Mouse (Mus musculus) bone marrow, adult 2 months (tissue): ENCODE data around the gene Sik3.

Experiments
- CTCF ChIP-seq: fragments of 200-500 bp; IDR thresholded peaks from 2 replicates; pipeline ENCODE4 v1.5.1; 2011; ENCODE audit warnings: low read length, control low read depth; ENCODE audit not compliant: control insufficient read depth, insufficient read depth
- POLR2A ChIP-seq: fragments of 200-500 bp; IDR thresholded peaks from 2 replicates; pipeline ENCODE4 v1.6.1; 2011; ENCODE audit warnings: low read depth, mild to moderate bottlenecking, control low read depth, low read length, borderline replicate concordance; ENCODE audit not compliant: control insufficient read depth

- no peak for TF ChIP-seq CTCF
- TF ChIP-seq POLR2A: no peak
Measured at GRCm38 (mm10) chr9:46015831-46016230, 3.2 kb downstream of the Sik3 start.
